Mouse (Mus musculus) embryonic fibroblast, embryonic 13.5 days (primary cell): Measurements from ENCODE around the gene Aph1c. TPM values are rescaled to one million over a fixed set of nuclear protein-coding genes. Genes with fewer than 3 reads are reported as not detected.

ENCODE experiments used
- H3K27ac ChIP-seq: 2 replicates; pipeline ENCODE4 v1.5.1; 2012; ENCODE audit warnings: low read length, control low read depth, inconsistent platforms; ENCODE audit not compliant: insufficient read depth
- H3K4me1 ChIP-seq: 2 replicates; pipeline ENCODE4 v1.6.1; 2011; ENCODE audit warnings: low read length; ENCODE audit not compliant: control insufficient read depth, insufficient read depth
- H3K4me3 ChIP-seq: 2 replicates; pipeline ENCODE4 v1.5.1; 2011; ENCODE audit warnings: mild to moderate bottlenecking, control low read depth, low read length; ENCODE audit not compliant: insufficient read depth
- CTCF ChIP-seq: IDR thresholded peaks from 2 replicates; pipeline ENCODE4 v1.5.1; 2011; ENCODE audit warnings: mild to moderate bottlenecking, control low read depth, low read length, moderate library complexity, borderline replicate concordance; ENCODE audit not compliant: insufficient read depth
- POLR2A ChIP-seq: IDR thresholded peaks from 2 replicates; pipeline ENCODE4 v1.6.1; 2011; ENCODE audit warnings: low read depth, mild to moderate bottlenecking, control low read depth, low read length, moderate library complexity
- polyA plus RNA-seq: library from polyadenylated mRNA; stranded (reverse); fragments of >200 nt; gene quantifications from 2 replicates; pipeline ENCODE4 v1.2.4, GENCODE M21; 2011; ENCODE audit warnings: low read depth; ENCODE audit not compliant: missing spikeins, insufficient read length

Gene Aph1c
- polyA plus RNA-seq, 1 experiment = 4.9 TPM

- no peak overlapping the region for H3K27ac ChIP-seq
- no peak overlapping the region for H3K4me3 ChIP-seq
- TF ChIP-seq POLR2A = no peak
- no peak for TF ChIP-seq CTCF
- H3K4me1 ChIP-seq = 0 out of 2 replicates have a peak, but pooled peaks cover 6% of the 10 kb centered on the region
Measured at GRCm38 (mm10) chr9:66872015-66872727, 37.6 kb upstream of the Aph1c start.

- H3K4me3 ChIP-seq = no peak overlapping the region
- TF ChIP-seq CTCF = no peak
- no peak for TF ChIP-seq POLR2A
- 0 out of 2 replicates have a peak overlapping the region, but pooled peaks have one; percentile 38 for H3K27ac ChIP-seq
- H3K4me1 ChIP-seq = no peaks in the 10 kb centered on the region; the same call in 1 of the 2 replicates
Measured at GRCm38 (mm10) chr9:66864708-66865107, 30.2 kb upstream of the Aph1c start.

GRCm38 (mm10) chr9:66863456-66863855 is 28.9 kb upstream of the Aph1c start:
- TF ChIP-seq CTCF = no peak
- no peak for TF ChIP-seq POLR2A
- Histone ChIP-seq H3K4me1 (no peaks in the 10 kb centered on the region; the same call in 1 of the 2 replicates), H3K4me3 (no peak overlapping the region), H3K27ac (peak overlapping the region; percentile 52)

- TF ChIP-seq CTCF = no peak
- TF ChIP-seq POLR2A = no peak
- Histone ChIP-seq H3K4me1 (no peaks in the 10 kb centered on the region; the same call in 1 of the 2 replicates), H3K27ac (no peak overlapping the region), H3K4me3 (no peak overlapping the region)
Measured at GRCm38 (mm10) chr9:66862202-66862601, 27.7 kb upstream of the Aph1c start.

- H3K4me1 ChIP-seq = no peaks in the 10 kb centered on the region; the same call in 1 of the 2 replicates
- TF ChIP-seq POLR2A (no peak), CTCF (no peak)
- H3K27ac ChIP-seq = no peak overlapping the region
- H3K4me3 ChIP-seq = no peak overlapping the region
Measured at GRCm38 (mm10) chr9:66861104-66861767, 26.7 kb upstream of the Aph1c start.

GRCm38 (mm10) chr9:66859523-66859922 is 25.0 kb upstream of the Aph1c start:
- H3K4me1 ChIP-seq = no peaks in the 10 kb centered on the region; the same call in 1 of the 2 replicates
- no peak overlapping the region for H3K27ac ChIP-seq
- TF ChIP-seq POLR2A = no peak
- TF ChIP-seq CTCF = no peak
- no peak overlapping the region for H3K4me3 ChIP-seq

GRCm38 (mm10) chr9:66855865-66856264 is 21.3 kb upstream of the Aph1c start:
- Histone ChIP-seq H3K4me3 (no peak overlapping the region), H3K4me1 (no peaks in the 10 kb centered on the region), H3K27ac (no peak overlapping the region)
- TF ChIP-seq CTCF = no peak
- no peak for TF ChIP-seq POLR2A

- Histone ChIP-seq H3K4me1 (no peaks in the 10 kb centered on the region), H3K27ac (no peak overlapping the region), H3K4me3 (no peak overlapping the region)
- TF ChIP-seq POLR2A (no peak), CTCF (no peak)
Measured at GRCm38 (mm10) chr9:66852592-66852991, 18.1 kb upstream of the Aph1c start.

GRCm38 (mm10) chr9:66850966-66851365 is 16.4 kb upstream of the Aph1c start:
- Histone ChIP-seq H3K27ac (no peak overlapping the region), H3K4me1 (no peaks in the 10 kb centered on the region), H3K4me3 (no peak overlapping the region)
- TF ChIP-seq POLR2A (no peak), CTCF (no peak)

GRCm38 (mm10) chr9:66846822-66847221 is 12.3 kb upstream of the Aph1c start:
- no peak overlapping the region for H3K4me3 ChIP-seq
- TF ChIP-seq POLR2A = no peak
- TF ChIP-seq CTCF = no peak
- H3K4me1 ChIP-seq = no peaks in the 10 kb centered on the region
- H3K27ac ChIP-seq = no peak overlapping the region
